Mouse (Mus musculus) intestine, postnatal 0 days (tissue): ENCODE measurements at regions not wholly inside any gene's neighbourhood (a gene's known extent, or its start where the extent isn't known, plus 50 kb on each side); places are given as distances from the start of the nearest gene placed in this dataset.
"Not testable (repeated sequence)": the region's sequence is repeated elsewhere in the genome, so short reads cannot be mapped to it uniquely, and the experiment has no call there.

Experiments used
- ATAC-seq: fragments of 200-750 bp; cut with Nextera tagmentation; 2 replicates; pipeline ENCODE4 v1.8.0; 2017; ENCODE audit warnings: mild to moderate bottlenecking, moderate TSS enrichment, moderate library complexity
- H3K27ac ChIP-seq: fragments of 300-500 bp; sonication (generic); 2 replicates; pipeline ENCODE4 v1.5.1; 2014; ENCODE audit warnings: mild to moderate bottlenecking, low read depth, low read length, moderate library complexity
- H3K27me3 ChIP-seq: fragments of 300-500 bp; sonication (generic); replicated peaks from 2 replicates; pipeline ENCODE4 v1.6.1; 2014; ENCODE audit warnings: low read length, mixed read lengths; ENCODE audit not compliant: control insufficient read depth, insufficient read depth
- H3K36me3 ChIP-seq: fragments of 300-500 bp; sonication (generic); 2 replicates; pipeline ENCODE4 v1.6.1; 2014; ENCODE audit warnings: mild to moderate bottlenecking, moderate library complexity; ENCODE audit not compliant: control insufficient read depth, insufficient read depth
- H3K4me1 ChIP-seq: fragments of 300-500 bp; sonication (generic); replicated peaks from 2 replicates; pipeline ENCODE4 v1.6.1; 2014; ENCODE audit warnings: antibody characterized with exemption, low read length, mixed read lengths; ENCODE audit not compliant: control insufficient read depth, insufficient read depth
- H3K4me2 ChIP-seq: fragments of 300-500 bp; sonication (generic); replicated peaks from 2 replicates; pipeline ENCODE4 v1.6.1; 2014; ENCODE audit warnings: low read depth, mild to moderate bottlenecking, moderate library complexity
- H3K4me3 ChIP-seq: fragments of 300-500 bp; sonication (generic); 2 replicates; pipeline ENCODE4 v1.5.1; 2014; ENCODE audit warnings: low read depth, low read length
- H3K9ac ChIP-seq: fragments of 300-500 bp; sonication (generic); 2 replicates; pipeline ENCODE4 v1.6.1; 2014; ENCODE audit warnings: mild to moderate bottlenecking, low read depth, low read length
- H3K9me3 ChIP-seq: fragments of 300-500 bp; sonication (generic); 2 replicates; pipeline ENCODE4 v1.6.1; 2016; ENCODE audit warnings: mixed run types; ENCODE audit not compliant: control insufficient read depth
- CTCF ChIP-seq: sonication (generic); IDR thresholded peaks from 2 replicates; pipeline ENCODE4 v1.5.1; 2016; ENCODE audit warnings: low read depth, mild to moderate bottlenecking, control low read depth, antibody characterized with exemption, moderate library complexity
- WGBS: fragments of 180-500 bp; shearing (Covaris S2); extraction: QIAGEN DNeasy Blood & Tissue Kit; methylation state at CpG from one replicate; pipeline ENCODE4 v1.1.7; 2014; 5-methylcytosine and 5-hydroxymethylcytosine counted together

- H3K9ac ChIP-seq: no peak overlapping the region
- H3K4me2 ChIP-seq: no peak overlapping the region
- H3K27me3 ChIP-seq: no peaks in the 10 kb centered on the region
- no peak overlapping the region for H3K27ac ChIP-seq
- H3K4me3 ChIP-seq: no peak overlapping the region
- no peak for TF ChIP-seq CTCF
- H3K36me3 ChIP-seq: no peaks in the 10 kb centered on the region
- ATAC-seq: no peak
- WGBS: 53% methylated on average over 1 of the region's 1 CpGs
- H3K4me1 ChIP-seq: no peaks in the 10 kb centered on the region
- no peaks in the 10 kb centered on the region for H3K9me3 ChIP-seq
These were observed 678.9 kb downstream of the A830018L16Rik start for GRCm38 (mm10) chr1:12092564-12093504.

DNA sequence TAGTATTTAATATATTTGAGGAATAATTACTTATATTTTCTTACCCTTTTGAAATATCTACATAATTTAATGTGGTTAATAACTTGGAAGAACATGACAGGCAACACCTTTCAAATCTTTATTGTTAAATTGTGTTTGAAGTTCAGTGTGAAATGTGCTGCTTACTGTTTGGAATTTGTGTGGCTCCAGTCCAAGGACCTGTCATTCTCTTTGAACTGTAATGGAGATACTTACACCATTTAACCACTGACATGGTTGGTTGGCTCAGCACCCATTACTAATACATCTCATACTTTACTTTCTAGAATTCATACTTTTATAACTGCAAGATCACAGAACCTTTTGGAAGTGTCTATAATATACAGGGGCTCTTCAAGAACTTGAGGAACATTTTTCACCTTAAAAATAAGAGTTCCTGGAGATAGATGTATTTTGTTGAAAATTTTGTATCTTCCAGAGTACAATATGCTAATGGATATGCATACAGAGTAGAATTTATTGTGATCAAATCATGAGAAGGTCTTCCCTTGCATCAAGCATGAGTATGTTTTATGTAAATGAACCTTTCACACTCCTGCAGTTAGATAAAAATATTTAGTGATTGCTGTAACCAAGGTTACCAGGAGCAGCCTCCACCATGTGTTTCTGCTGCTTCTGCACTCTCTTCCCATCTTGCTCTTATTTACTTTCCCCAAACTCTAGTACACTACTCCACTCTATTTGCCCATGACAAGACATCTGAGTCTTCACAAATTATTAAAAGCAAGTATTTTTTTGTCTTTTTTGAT is 701.3 kb downstream of the A830018L16Rik start:
- Histone ChIP-seq H3K9me3 (no peaks in the 10 kb centered on the region), H3K27ac (no peak overlapping the region), H3K27me3 (no peaks in the 10 kb centered on the region), H3K9ac (no peak overlapping the region), H3K4me2 (no peak overlapping the region), H3K4me1 (no peaks in the 10 kb centered on the region), H3K4me3 (no peak overlapping the region), H3K36me3 (no peaks in the 10 kb centered on the region)
- no peak for TF ChIP-seq CTCF
- no peak for ATAC-seq

DNA sequence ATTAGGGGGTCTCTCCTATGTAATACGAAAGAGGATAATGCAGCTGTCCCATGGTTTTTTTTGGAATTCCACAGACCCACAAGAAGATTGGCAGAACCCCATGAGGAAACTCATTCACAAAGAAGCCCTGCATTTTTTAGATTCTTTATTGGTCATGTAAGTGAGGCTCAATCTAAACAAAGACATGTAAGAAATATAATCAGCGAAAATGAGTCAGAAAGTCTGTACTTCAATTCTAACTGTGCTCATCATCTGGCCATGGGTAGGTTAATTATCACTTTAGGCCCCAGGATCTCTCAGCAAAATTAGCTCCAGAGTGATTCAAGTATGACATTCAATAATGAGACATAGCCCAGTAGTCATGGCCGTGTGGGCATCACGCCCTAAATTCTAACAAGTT is 703.2 kb downstream of the A830018L16Rik start:
- no peak overlapping the region for H3K9ac ChIP-seq
- TF ChIP-seq CTCF: no peak
- 67% methylated on average over 4 of the region's 4 CpGs for WGBS
- H3K27ac ChIP-seq: no peak overlapping the region
- no peaks in the 10 kb centered on the region for H3K36me3 ChIP-seq
- no peaks in the 10 kb centered on the region for H3K4me1 ChIP-seq
- no peak overlapping the region for H3K4me3 ChIP-seq
- no peaks in the 10 kb centered on the region for H3K27me3 ChIP-seq
- ATAC-seq: no peak
- no peak overlapping the region for H3K4me2 ChIP-seq
- no peaks in the 10 kb centered on the region for H3K9me3 ChIP-seq

DNA sequence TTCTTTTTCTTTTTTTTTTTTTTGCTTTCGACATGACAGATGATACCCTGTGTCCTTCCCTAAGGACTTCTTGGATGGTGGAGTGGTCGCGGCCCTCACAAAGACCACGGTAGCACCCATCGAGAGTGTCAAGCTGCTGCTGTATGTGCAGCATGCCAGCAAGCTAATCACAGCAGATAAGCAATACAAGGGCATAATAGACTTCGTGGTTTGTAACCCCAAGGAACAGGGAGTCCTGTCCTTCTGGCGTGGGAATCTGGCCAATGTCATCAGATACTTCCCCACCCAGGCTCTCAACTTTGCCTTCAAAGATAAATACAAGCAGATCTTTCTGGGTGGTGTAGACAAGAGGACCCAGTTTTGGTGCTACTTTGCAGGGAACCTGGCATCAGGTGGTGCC is 707.0 kb downstream of the A830018L16Rik start:
- H3K4me3 ChIP-seq: no peak overlapping the region
- no peaks in the 10 kb centered on the region for H3K36me3 ChIP-seq
- ATAC-seq: no peak
- no peak for TF ChIP-seq CTCF
- no peak overlapping the region for H3K27ac ChIP-seq
- H3K4me1 ChIP-seq: no peaks in the 10 kb centered on the region
- H3K9ac ChIP-seq: no peak overlapping the region
- 77% methylated on average over 7 of the region's 7 CpGs for WGBS
- H3K4me2 ChIP-seq: no peak overlapping the region
- H3K27me3 ChIP-seq: no peaks in the 10 kb centered on the region
- H3K9me3 ChIP-seq: no peaks in the 10 kb centered on the region

DNA sequence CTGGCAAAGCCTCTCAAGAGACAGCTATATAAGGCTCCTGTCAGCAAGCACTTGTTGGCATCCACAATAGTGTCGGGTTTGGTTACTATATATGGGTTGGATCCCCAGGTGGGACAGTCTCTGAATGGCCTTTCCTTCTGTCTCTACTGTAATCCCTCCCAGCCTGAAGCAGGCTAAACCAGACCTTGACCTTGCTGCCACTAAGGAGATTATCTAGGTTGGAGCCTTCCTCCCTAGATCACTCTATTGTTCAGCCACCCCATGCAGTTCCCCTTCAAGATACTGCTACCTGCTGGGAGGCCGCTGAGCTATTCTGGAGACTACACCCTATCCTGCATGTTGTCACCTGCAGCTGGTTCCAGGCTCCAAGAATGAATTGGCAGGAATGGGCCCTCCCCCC is 712.7 kb downstream of the A830018L16Rik start:
- H3K4me2 ChIP-seq, H3K27ac ChIP-seq, H3K36me3 ChIP-seq, H3K27me3 ChIP-seq, H3K9me3 ChIP-seq, H3K4me1 ChIP-seq, H3K4me3 ChIP-seq, H3K9ac ChIP-seq, ATAC-seq: not testable (repeated sequence)
- WGBS: 82% methylated on average over 2 of the region's 2 CpGs

DNA sequence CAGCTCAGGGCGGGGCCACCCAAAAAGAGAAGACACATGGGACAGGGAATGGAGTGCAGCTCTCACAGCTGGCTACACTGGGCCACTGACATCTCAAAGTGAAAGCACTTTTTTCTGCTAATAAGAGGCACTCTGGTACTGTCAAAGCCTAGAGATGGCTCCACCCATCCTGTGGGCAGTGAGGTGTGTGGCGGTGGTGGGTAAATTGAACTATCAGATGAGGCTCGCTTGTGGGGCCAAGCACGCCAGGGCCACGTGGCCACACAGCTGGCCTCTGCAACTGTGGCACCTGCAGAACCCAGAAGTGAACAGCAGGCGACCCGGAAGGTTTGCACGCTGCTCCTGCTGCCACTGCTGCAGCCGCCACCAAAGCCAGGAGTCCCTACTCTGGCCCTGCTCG is 756.6 kb downstream of the A830018L16Rik start:
- Histone ChIP-seq H3K27me3 (no peaks in the 10 kb centered on the region), H3K9me3 (no peaks in the 10 kb centered on the region), H3K4me1 (no peaks in the 10 kb centered on the region), H3K27ac (no peak overlapping the region), H3K36me3 (no peaks in the 10 kb centered on the region), H3K9ac (no peak overlapping the region), H3K4me2 (no peak overlapping the region), H3K4me3 (no peak overlapping the region)
- no peak for TF ChIP-seq CTCF
- no peak for ATAC-seq
- 88% methylated on average over 10 of the region's 10 CpGs for WGBS
